Mouse (Mus musculus) forebrain, embryonic 10.5 days (tissue): Measurements from ENCODE around the gene Bcat2. TPM values are rescaled to one million over a fixed set of nuclear protein-coding genes. Genes with fewer than 3 reads are reported as not detected.
"Not testable (repeated sequence)": the region's sequence is repeated elsewhere in the genome, so short reads cannot be mapped to it uniquely, and the experiment has no call there.

ENCODE experiments used
- DNase-seq: peaks from one replicate; pipeline ENCODE4 v3.0.0-alpha.2; 2017; ENCODE audit warnings: low spot score; ENCODE audit errors: extremely low spot score
- H3K27ac ChIP-seq: fragments of 300-500 bp; sonication (generic); 2 replicates; pipeline ENCODE4 v1.5.1; 2016; ENCODE audit warnings: mild to moderate bottlenecking
- H3K27me3 ChIP-seq: fragments of 300-500 bp; sonication (generic); 2 replicates; pipeline ENCODE4 v1.6.1; 2016; ENCODE audit warnings: mild to moderate bottlenecking; ENCODE audit not compliant: poor library complexity, severe bottlenecking
- H3K36me3 ChIP-seq: fragments of 300-500 bp; sonication (generic); replicated peaks from 2 replicates; pipeline ENCODE4 v1.6.1; 2016; ENCODE audit warnings: mild to moderate bottlenecking, moderate library complexity
- H3K4me1 ChIP-seq: fragments of 300-500 bp; sonication (generic); 2 replicates; pipeline ENCODE4 v1.6.1; 2016
- H3K4me3 ChIP-seq: fragments of 300-500 bp; sonication (generic); 2 replicates; pipeline ENCODE4 v1.5.1; 2016; ENCODE audit warnings: mild to moderate bottlenecking, moderate library complexity
- H3K9me3 ChIP-seq: fragments of 300-500 bp; sonication (generic); 2 replicates; pipeline ENCODE4 v1.6.1; 2016; ENCODE audit warnings: mild to moderate bottlenecking, moderate library complexity
- WGBS: fragments of 180-500 bp; shearing (Covaris S2); methylation state at CpG from one replicate; pipeline ENCODE4 v1.1.7; 2016; 5-methylcytosine and 5-hydroxymethylcytosine counted together
- polyA plus RNA-seq: library from polyadenylated mRNA; unstranded; fragments of >200 nt; fragmentation: Nextera tagmentation; extraction: Ambion mirVana; gene quantifications from 2 replicates; pipeline ENCODE4 v1.2.1, GENCODE M21; 2016

Gene Bcat2
- polyA plus RNA-seq = 38.2 and 39.1 TPM in 2 replicates

DNA sequence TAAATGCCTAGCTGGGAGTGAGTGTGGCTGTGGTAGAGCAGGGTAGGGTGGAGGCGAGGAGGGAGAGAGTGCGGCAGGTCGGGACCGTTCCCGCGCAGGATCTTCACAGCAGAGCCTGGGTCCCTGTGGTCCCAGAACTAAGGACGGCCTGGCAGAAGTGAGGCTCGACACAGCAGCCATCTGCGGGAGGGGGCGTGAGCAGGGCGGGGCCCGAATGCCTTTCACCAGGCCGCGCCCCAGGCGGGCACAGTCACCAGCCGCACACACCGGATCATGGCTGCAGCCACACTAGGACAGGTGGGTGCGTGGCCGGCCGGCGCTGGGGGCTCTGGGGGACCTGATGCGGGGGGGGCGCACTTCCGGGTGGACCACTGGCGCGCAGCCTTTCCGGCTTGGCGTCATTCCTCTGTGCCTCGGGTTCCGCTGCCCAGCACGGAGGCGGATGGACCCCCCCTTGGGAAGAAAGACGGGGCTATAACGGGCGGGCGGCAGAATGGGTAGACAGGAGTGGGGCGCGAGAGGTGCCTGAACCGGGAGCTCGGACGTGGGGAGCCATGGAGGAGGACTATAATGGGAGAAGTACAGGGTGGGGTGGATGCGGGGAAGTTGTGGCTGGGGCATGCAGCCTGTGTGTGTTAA lies at the start of gene Bcat2:
Gene Bcat2 (plus strand): TSS at position 51 of the 639 bp plus-strand sequence.
- peak; percentile 73 for DNase-seq
- H3K4me3 ChIP-seq = peak within 1 kb of the TSS; percentile 85
- peaks cover 2% of the 10 kb centered on the region; the same call in 1 of the 2 replicates for H3K36me3 ChIP-seq
- no peaks in the 10 kb centered on the region for H3K9me3 ChIP-seq
- peaks cover 49% of the 10 kb centered on the region for H3K4me1 ChIP-seq
- H3K27me3 ChIP-seq = no peaks in the 10 kb centered on the region
- under 1% methylated on average over 42 of the region's 42 CpGs for WGBS
- peak within 1 kb of the TSS; percentile 96 for H3K27ac ChIP-seq

DNA sequence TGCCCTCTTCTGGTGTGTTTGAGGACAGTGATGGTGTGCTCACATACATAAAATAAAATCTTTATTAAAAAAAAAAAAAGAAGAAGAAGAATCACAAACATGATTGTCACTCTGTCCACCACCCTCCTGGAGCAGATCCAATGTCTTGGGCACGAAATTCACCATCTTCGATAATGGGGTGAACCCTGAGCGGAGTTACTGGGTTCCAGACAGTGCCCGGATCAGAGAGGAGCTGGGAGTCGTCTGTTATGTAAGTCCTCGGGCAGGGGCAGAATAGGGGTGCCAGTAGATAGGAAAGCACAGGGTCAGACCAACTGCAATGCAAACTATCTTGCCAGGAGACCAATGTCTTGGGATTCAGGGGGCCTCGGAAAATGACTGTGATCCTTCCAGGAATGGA lies 49.3 kb upstream of the Bcat2 start:
- no peak for DNase-seq
- H3K36me3 ChIP-seq = peaks cover 20% of the 10 kb centered on the region

DNA sequence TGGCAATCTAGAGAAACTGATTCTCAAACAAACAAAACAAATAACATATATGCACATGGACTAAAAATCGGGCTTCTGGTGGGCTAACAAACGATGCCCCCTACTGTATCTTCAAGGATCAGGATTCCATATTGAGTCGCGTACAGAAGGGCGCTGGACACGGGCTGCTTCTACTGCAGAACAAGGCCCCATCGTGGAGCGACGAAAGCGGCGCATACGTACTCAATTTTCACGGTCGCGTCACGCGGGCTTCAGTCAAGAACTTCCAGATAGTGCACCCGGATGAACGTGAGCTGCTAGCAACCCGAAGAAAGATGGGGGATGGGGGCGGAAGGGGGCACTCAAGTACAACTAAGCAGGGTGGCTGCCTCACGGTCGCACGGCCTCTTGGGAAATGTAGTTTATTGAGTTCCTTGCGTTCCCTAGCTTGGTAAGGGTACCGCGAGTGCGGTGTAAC lies 48.2 kb upstream of the Bcat2 start:
- no peaks in the 10 kb centered on the region for H3K9me3 ChIP-seq
- under 1% methylated on average over 28 of the region's 28 CpGs for WGBS
- peaks cover 20% of the 10 kb centered on the region for H3K36me3 ChIP-seq
- DNase-seq = peak; percentile 85
- peaks cover 47% of the 10 kb centered on the region for H3K4me1 ChIP-seq
- peak overlapping the region; percentile 63 for H3K4me3 ChIP-seq
- no peaks in the 10 kb centered on the region for H3K27me3 ChIP-seq
- peak overlapping the region; percentile 91 for H3K27ac ChIP-seq

More for the DNA sequence above, 49.3 kb upstream of the Bcat2 start:
- Histone ChIP-seq H3K4me3 (no peak overlapping the region), H3K9me3 (no peaks in the 10 kb centered on the region), H3K27me3 (no peaks in the 10 kb centered on the region), H3K27ac (no peak overlapping the region), H3K4me1 (peaks cover 49% of the 10 kb centered on the region)
- WGBS = 96% methylated on average over 7 of the region's 7 CpGs

- Histone ChIP-seq H3K9me3 (no peaks in the 10 kb centered on the region), H3K27ac (peak overlapping the region; percentile 91), H3K27me3 (no peaks in the 10 kb centered on the region), H3K36me3 (peaks cover 20% of the 10 kb centered on the region), H3K4me3 (peak overlapping the region; percentile 63), H3K4me1 (peaks cover 47% of the 10 kb centered on the region)
- 61% methylated on average over 16 of the region's 16 CpGs for WGBS
- no peak for DNase-seq
Measured at GRCm38 (mm10) chr7:45522194-45522752, 47.7 kb upstream of the Bcat2 start.

DNA sequence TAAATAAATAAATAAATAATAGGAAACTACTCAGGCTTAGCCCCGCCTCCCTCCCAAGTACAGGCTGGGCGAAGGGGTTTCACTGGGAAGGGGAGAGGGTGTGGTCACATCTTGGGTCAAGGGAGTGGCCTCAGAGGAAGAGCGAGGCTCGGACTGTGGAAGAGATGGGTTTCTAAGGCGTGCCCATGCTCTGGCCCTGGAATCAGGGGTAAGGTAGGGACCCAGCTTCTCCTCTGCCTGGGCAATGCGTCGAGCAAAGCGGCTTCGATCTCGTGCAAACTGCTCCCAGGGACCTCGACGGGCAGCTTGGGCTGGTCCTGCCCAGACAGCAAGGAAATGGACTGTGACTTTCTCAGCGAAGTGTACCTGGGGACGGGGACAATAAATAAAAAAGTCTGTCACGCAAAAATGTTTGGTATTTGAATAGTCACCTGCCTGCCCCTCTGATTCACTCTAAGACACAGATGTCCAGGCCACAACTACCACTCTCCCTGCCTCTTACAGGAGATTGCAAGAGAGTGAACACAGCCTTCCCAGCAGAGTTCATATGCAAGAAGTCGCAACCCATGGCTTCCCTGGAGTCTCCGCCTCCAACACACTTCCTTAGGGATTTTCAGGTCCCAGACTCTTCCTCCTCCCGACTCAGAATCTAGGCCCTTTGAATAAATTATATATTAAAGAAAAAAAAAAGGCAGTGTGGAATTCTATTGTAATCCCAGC lies 46.8 kb upstream of the Bcat2 start:
- Histone ChIP-seq H3K9me3 (no peaks in the 10 kb centered on the region), H3K36me3 (peaks cover 20% of the 10 kb centered on the region), H3K27me3 (no peaks in the 10 kb centered on the region), H3K4me1 (peaks cover 47% of the 10 kb centered on the region), H3K27ac (no peak overlapping the region), H3K4me3 (peak overlapping the region; percentile 30)
- DNase-seq = no peak
- 79% methylated on average over 18 of the region's 18 CpGs for whole genome bisulfite sequencing

DNA sequence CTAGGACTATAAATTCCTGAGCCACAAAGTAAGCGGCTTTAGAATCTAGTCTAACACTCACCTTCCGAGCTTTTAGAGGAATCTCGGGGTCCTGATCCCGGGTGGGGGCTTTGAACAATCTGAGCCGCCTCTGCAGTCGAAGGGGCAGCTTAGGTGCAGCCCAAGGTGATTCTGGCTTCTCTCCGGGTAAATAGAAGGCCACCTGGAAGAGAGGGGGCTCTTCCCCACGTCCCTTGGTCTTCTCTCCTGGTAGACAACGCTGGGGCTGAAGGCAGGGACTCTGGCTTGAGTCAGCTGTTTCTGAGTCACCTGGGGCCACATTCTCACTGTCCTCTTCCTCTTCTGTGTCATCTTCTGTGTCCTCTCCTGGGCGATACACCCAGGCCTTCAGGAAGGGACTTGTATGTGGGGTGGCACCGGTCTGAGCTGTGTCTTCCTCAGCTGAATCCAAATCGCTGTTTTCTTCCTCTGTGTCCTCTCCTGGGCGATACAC lies 46.2 kb upstream of the Bcat2 start:
- Histone ChIP-seq H3K27ac (no peak overlapping the region), H3K27me3 (no peaks in the 10 kb centered on the region), H3K36me3 (peaks cover 20% of the 10 kb centered on the region), H3K4me3 (peak overlapping the region; percentile 30), H3K9me3 (no peaks in the 10 kb centered on the region), H3K4me1 (peaks cover 47% of the 10 kb centered on the region)
- 86% methylated on average over 13 of the region's 13 CpGs for WGBS
- no peak for DNase-seq

- H3K4me3 ChIP-seq = peak overlapping the region; percentile 91
- peak; percentile 25 for DNase-seq
- no peaks in the 10 kb centered on the region for H3K9me3 ChIP-seq
- H3K27ac ChIP-seq = peak overlapping the region; percentile 94
- H3K27me3 ChIP-seq = no peaks in the 10 kb centered on the region
- H3K36me3 ChIP-seq = peaks cover 20% of the 10 kb centered on the region
- peaks cover 50% of the 10 kb centered on the region for H3K4me1 ChIP-seq
- 43% methylated on average over 12 of the region's 12 CpGs for WGBS
Measured at GRCm38 (mm10) chr7:45524841-45525621, 44.9 kb upstream of the Bcat2 start.

GRCm38 (mm10) chr7:45525809-45526473 lies 44.0 kb upstream of the Bcat2 start, which contains the start of the genes Ppp1r15a and Plekha4:
Gene Ppp1r15a, minus strand, starts transcription at chr7:45526268.
Gene Plekha4, plus strand, starts transcription at chr7:45526330.
- Histone ChIP-seq H3K27ac (peak within 1 kb of the TSS; percentile 94), H3K4me1 (peaks cover 59% of the 10 kb centered on the region), H3K27me3 (no peaks in the 10 kb centered on the region), H3K4me3 (peak within 1 kb of the TSS; percentile 91), H3K9me3 (no peaks in the 10 kb centered on the region), H3K36me3 (peaks cover 20% of the 10 kb centered on the region)
- peak; percentile 97 for DNase-seq
- under 1% methylated on average over 54 of the region's 54 CpGs for WGBS

DNA sequence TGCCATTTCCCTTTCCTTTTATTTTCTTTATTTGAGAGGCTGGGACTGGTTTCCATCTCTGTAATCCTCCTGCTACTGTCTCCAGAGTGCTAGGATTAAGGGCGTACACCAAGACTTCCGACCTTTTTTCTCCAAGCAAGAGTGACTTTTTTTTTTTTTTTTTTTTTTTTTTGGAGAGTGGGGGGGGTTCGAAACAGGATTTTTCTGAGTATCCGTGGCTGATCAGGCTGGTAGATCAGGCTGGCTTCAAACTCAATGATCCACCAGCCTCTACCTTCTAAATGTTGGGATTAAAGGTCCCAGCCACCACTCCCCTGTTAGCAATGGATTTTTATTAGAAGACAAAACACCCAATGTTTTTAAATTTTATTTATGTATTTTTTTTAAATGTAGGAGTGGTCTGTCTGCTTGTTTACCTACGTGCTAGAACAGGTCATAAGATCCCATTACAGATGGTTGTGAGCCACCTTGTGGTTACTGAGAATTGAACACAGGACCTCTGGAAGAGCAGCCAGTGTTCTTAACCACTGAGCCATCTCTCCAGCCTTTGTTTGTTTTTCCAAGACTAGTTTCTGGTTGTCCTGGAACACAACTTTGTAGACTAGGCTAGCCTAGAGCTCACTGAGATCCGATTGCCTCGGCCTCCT lies 43.4 kb upstream of the Bcat2 start:
- Histone ChIP-seq H3K4me1 (peaks cover 54% of the 10 kb centered on the region), H3K4me3 (peak overlapping the region; percentile 91), H3K27me3 (no peaks in the 10 kb centered on the region), H3K36me3 (peaks cover 20% of the 10 kb centered on the region), H3K9me3 (no peaks in the 10 kb centered on the region), H3K27ac (peak overlapping the region; percentile 94)
- DNase-seq = no peak
- WGBS = 24% methylated on average over 7 of the region's 7 CpGs

GRCm38 (mm10) chr7:45527169-45527568 lies 42.8 kb upstream of the Bcat2 start:
- 88% methylated on average over 6 of the region's 6 CpGs for WGBS
- H3K27ac ChIP-seq, H3K9me3 ChIP-seq, DNase-seq, H3K4me3 ChIP-seq, H3K27me3 ChIP-seq: not testable (repeated sequence)
- H3K36me3 ChIP-seq = peaks cover 20% of the 10 kb centered on the region
- H3K4me1 ChIP-seq = peaks cover 50% of the 10 kb centered on the region

- H3K27me3 ChIP-seq = no peaks in the 10 kb centered on the region
- H3K4me1 ChIP-seq = peaks cover 32% of the 10 kb centered on the region
- 30% methylated on average over 6 of the region's 6 CpGs for WGBS
- no peaks in the 10 kb centered on the region for H3K9me3 ChIP-seq
- no peak overlapping the region for H3K4me3 ChIP-seq
- no peak for DNase-seq
- peaks cover 4% of the 10 kb centered on the region for H3K36me3 ChIP-seq
- peak overlapping the region; percentile 12; the same call in 1 of the 2 replicates for H3K27ac ChIP-seq
Measured at GRCm38 (mm10) chr7:45529461-45529860, 40.5 kb upstream of the Bcat2 start.
